Mouse (Mus musculus): ENCODE results near the gene Rab14. TPM values are rescaled to one million over a fixed set of nuclear protein-coding genes. Genes with fewer than 3 reads are reported as not detected.

Gene Rab14
- polyA plus RNA-seq, 1 experiment from 2014 or later = 387 TPM

GRCm38 (mm10) chr2:35224285-35224684, 23.4 kb upstream of the Rab14 start:
- Histone ChIP-seq H3K9ac (ENCODE audit: low read length) (no peak overlapping the region), H3K27ac (ENCODE audit: low read length) (no peak overlapping the region), H3K36me3 (ENCODE audit: control insufficient read depth, insufficient read depth, low read length) (no peaks in the 10 kb centered on the region), H3K27me3 (ENCODE audit: control insufficient read depth, insufficient read depth, low read depth, low read length) (no peaks in the 10 kb centered on the region), H3K9me3 (ENCODE audit: control insufficient read depth, low read length) (no peaks in the 10 kb centered on the region), H3K4me1 (replicated peaks; ENCODE audit: control insufficient read depth, insufficient read depth, low read length) (no peaks in the 10 kb centered on the region), H3K4me3 (ENCODE audit: low read length) (no peak overlapping the region), H3K4me2 (ENCODE audit: low read depth, low read length) (no peak overlapping the region)
- 88% methylated on average over 15 of the region's 15 CpGs for WGBS
- no peak for ATAC-seq (ENCODE audit: low read depth)

DNA sequence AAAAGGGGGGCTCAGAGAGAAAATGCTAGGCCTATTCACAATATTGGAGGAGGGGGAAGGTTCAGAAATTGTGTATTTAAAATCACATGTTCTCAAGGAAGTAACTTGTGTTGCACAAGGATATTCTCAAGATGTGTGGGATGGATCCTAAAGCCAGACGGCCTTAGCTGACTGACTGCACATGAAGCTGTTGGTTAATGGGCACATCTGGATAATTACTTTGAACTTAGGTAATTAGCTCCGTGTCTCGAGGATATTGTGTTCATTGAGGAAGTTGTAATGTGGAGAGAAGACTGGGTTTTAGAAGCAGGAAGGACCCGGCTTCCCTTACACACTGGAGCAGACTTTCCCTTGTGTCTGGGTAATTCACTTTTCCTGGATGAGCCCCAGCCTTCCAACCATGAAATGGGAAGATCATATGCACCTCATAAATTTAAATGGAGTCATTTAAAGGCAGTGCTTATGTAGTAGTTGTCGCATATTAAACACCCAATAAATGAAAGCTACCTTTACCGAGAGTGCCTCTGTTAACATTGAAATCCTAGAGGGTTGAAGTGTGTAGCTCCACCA, 22.0 kb upstream of the Rab14 start:
- Histone ChIP-seq H3K4me2 (ENCODE audit: low read depth, low read length) (no peak overlapping the region), H3K4me3 (ENCODE audit: low read length) (no peak overlapping the region), H3K9me3 (ENCODE audit: control insufficient read depth, low read length) (no peaks in the 10 kb centered on the region), H3K4me1 (replicated peaks; ENCODE audit: control insufficient read depth, insufficient read depth, low read length) (no peaks in the 10 kb centered on the region), H3K36me3 (ENCODE audit: control insufficient read depth, insufficient read depth, low read length) (no peaks in the 10 kb centered on the region), H3K27ac (ENCODE audit: low read length) (no peak overlapping the region), H3K27me3 (ENCODE audit: control insufficient read depth, insufficient read depth, low read depth, low read length) (no peaks in the 10 kb centered on the region), H3K9ac (ENCODE audit: low read length) (no peak overlapping the region)
- WGBS = 65% methylated on average over 6 of the region's 6 CpGs
- no peak for ATAC-seq (ENCODE audit: low read depth)

GRCm38 (mm10) chr2:35218736-35219135, 17.8 kb upstream of the Rab14 start:
- no peaks in the 10 kb centered on the region for H3K27me3 ChIP-seq (ENCODE audit: control insufficient read depth, insufficient read depth, low read depth, low read length)

GRCm38 (mm10) chr2:35216701-35217100, 15.8 kb upstream of the Rab14 start:
- no peaks in the 10 kb centered on the region for H3K36me3 ChIP-seq (ENCODE audit: control insufficient read depth, insufficient read depth, low read length)
- ATAC-seq (ENCODE audit: low read depth) = no peak
- H3K4me1 ChIP-seq (replicated peaks; ENCODE audit: control insufficient read depth, insufficient read depth, low read length) = peaks cover 4% of the 10 kb centered on the region; the same call in 1 of the 2 replicates
- no peak overlapping the region for H3K4me2 ChIP-seq (ENCODE audit: low read depth, low read length)
- H3K4me3 ChIP-seq (ENCODE audit: low read length) = no peak overlapping the region
- H3K9me3 ChIP-seq (ENCODE audit: control insufficient read depth, low read length) = no peaks in the 10 kb centered on the region
- no peak overlapping the region for H3K9ac ChIP-seq (ENCODE audit: low read length)
- no peak overlapping the region for H3K27ac ChIP-seq (ENCODE audit: low read length)
- 68% methylated on average over 2 of the region's 2 CpGs for WGBS
- H3K27me3 ChIP-seq (ENCODE audit: control insufficient read depth, insufficient read depth, low read depth, low read length) = no peaks in the 10 kb centered on the region

More at GRCm38 (mm10) chr2:35218736-35219135, 17.8 kb upstream of the Rab14 start:
- no peak overlapping the region for H3K27ac ChIP-seq (ENCODE audit: low read length)
- no peaks in the 10 kb centered on the region for H3K9me3 ChIP-seq (ENCODE audit: control insufficient read depth, low read length)
- H3K9ac ChIP-seq (ENCODE audit: low read length) = no peak overlapping the region
- 87% methylated on average over 3 of the region's 3 CpGs for WGBS
- H3K4me2 ChIP-seq (ENCODE audit: low read depth, low read length) = no peak overlapping the region
- no peak for ATAC-seq (ENCODE audit: low read depth)
- H3K36me3 ChIP-seq (ENCODE audit: control insufficient read depth, insufficient read depth, low read length) = no peaks in the 10 kb centered on the region
- no peak overlapping the region for H3K4me3 ChIP-seq (ENCODE audit: low read length)
- H3K4me1 ChIP-seq (replicated peaks; ENCODE audit: control insufficient read depth, insufficient read depth, low read length) = peaks cover 4% of the 10 kb centered on the region; the same call in 1 of the 2 replicates

- Histone ChIP-seq H3K9me3 (ENCODE audit: control insufficient read depth, low read length) (no peaks in the 10 kb centered on the region), H3K4me1 (replicated peaks; ENCODE audit: control insufficient read depth, insufficient read depth, low read length) (peaks cover 4% of the 10 kb centered on the region; the same call in 1 of the 2 replicates), H3K27me3 (ENCODE audit: control insufficient read depth, insufficient read depth, low read depth, low read length) (no peaks in the 10 kb centered on the region), H3K36me3 (ENCODE audit: control insufficient read depth, insufficient read depth, low read length) (no peaks in the 10 kb centered on the region), H3K4me3 (ENCODE audit: low read length) (no peak overlapping the region), H3K27ac (ENCODE audit: low read length) (peak overlapping the region; percentile 78), H3K9ac (ENCODE audit: low read length) (no peak overlapping the region), H3K4me2 (ENCODE audit: low read depth, low read length) (no peak overlapping the region)
- WGBS = 56% methylated on average over 14 of the region's 14 CpGs
- ATAC-seq (ENCODE audit: low read depth) = peak; percentile 27; the same call in 1 of the 2 replicates
Measured at GRCm38 (mm10) chr2:35215363-35215762, 14.4 kb upstream of the Rab14 start.

GRCm38 (mm10) chr2:35214881-35215358, 14.0 kb upstream of the Rab14 start:
- peak; percentile 85 for ATAC-seq (ENCODE audit: low read depth)

DNA sequence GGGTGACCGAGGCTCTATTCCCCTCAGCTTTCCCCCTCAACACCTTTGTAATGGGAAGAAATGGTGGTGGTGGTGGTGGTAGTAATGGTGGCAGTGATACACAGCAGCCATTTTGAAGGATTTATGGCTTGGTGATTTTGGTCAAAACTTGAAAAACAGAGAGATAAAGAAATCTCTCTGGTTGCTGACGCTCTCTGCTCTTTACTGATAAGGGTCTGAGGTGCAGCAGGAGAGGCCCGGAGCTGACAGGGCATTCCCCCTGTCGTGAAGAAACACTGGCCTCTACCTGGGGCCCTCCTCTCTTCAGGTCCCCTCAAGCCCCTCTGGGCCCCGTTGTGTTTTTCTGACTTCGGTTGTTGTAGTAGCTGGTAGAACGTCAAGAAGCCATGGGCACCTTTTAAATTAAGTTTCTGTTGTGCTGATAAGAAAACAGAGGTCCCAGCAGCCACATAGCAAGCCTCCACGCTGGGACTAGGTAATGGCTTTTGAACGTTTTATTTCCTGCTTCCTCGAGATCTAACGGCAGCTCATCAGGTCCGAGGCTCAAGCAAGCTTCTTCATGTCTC, 12.5 kb upstream of the Rab14 start:
- WGBS = 60% methylated on average over 12 of the region's 12 CpGs
- Histone ChIP-seq H3K27me3 (ENCODE audit: control insufficient read depth, insufficient read depth, low read depth, low read length) (no peaks in the 10 kb centered on the region), H3K4me2 (ENCODE audit: low read depth, low read length) (no peak overlapping the region), H3K4me3 (ENCODE audit: low read length) (no peak overlapping the region), H3K9ac (ENCODE audit: low read length) (no peak overlapping the region), H3K9me3 (ENCODE audit: control insufficient read depth, low read length) (no peaks in the 10 kb centered on the region), H3K4me1 (replicated peaks; ENCODE audit: control insufficient read depth, insufficient read depth, low read length) (peaks cover 4% of the 10 kb centered on the region; the same call in 1 of the 2 replicates), H3K36me3 (ENCODE audit: control insufficient read depth, insufficient read depth, low read length) (no peaks in the 10 kb centered on the region), H3K27ac (ENCODE audit: low read length) (no peak overlapping the region)
- ATAC-seq (ENCODE audit: low read depth) = no peak

More at GRCm38 (mm10) chr2:35214881-35215358, 14.0 kb upstream of the Rab14 start:
- peaks cover 4% of the 10 kb centered on the region; the same call in 1 of the 2 replicates for H3K4me1 ChIP-seq (replicated peaks; ENCODE audit: control insufficient read depth, insufficient read depth, low read length)
- peak overlapping the region; percentile 78 for H3K27ac ChIP-seq (ENCODE audit: low read length)
- peak overlapping the region; percentile 47 for H3K4me2 ChIP-seq (ENCODE audit: low read depth, low read length)
- no peaks in the 10 kb centered on the region for H3K36me3 ChIP-seq (ENCODE audit: control insufficient read depth, insufficient read depth, low read length)
- H3K27me3 ChIP-seq (ENCODE audit: control insufficient read depth, insufficient read depth, low read depth, low read length) = no peaks in the 10 kb centered on the region
- peak overlapping the region; percentile 2; the same call in 1 of the 2 replicates for H3K4me3 ChIP-seq (ENCODE audit: low read length)
- no peaks in the 10 kb centered on the region for H3K9me3 ChIP-seq (ENCODE audit: control insufficient read depth, low read length)
- WGBS = 6% methylated on average over 12 of the region's 12 CpGs
- peak overlapping the region; percentile 39; the same call in 1 of the 2 replicates for H3K9ac ChIP-seq (ENCODE audit: low read length)

DNA sequence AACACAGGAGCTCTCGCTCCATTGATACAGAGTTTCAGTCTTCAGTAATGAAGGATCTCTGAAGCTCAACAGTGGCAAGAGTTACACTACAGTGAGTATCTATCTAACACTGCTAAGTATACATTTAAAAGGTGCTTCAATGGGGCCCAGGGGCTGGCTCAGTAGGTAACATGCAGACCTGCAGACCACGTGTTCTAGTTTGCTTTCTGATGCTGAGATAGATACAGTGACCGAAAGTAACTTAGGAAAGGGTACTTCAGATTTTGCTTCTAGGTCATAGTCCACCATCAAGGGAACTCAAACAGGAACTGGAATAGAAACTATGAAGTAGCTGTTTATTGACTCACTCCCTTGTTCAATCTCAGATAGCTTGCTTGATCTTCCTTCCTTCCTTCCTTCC, 10.8 kb upstream of the Rab14 start:
- H3K4me2 ChIP-seq (ENCODE audit: low read depth, low read length) = no peak overlapping the region
- H3K9ac ChIP-seq (ENCODE audit: low read length) = no peak overlapping the region
- H3K4me3 ChIP-seq (ENCODE audit: low read length) = no peak overlapping the region
- H3K9me3 ChIP-seq (ENCODE audit: control insufficient read depth, low read length) = no peaks in the 10 kb centered on the region
- H3K27me3 ChIP-seq (ENCODE audit: control insufficient read depth, insufficient read depth, low read depth, low read length) = no peaks in the 10 kb centered on the region
- 48% methylated on average over 3 of the region's 3 CpGs for WGBS
- H3K27ac ChIP-seq (ENCODE audit: low read length) = no peak overlapping the region
- H3K36me3 ChIP-seq (ENCODE audit: control insufficient read depth, insufficient read depth, low read length) = no peaks in the 10 kb centered on the region
- H3K4me1 ChIP-seq (replicated peaks; ENCODE audit: control insufficient read depth, insufficient read depth, low read length) = peaks cover 7% of the 10 kb centered on the region; the same call in 1 of the 2 replicates
- ATAC-seq (ENCODE audit: low read depth) = no peak

- Histone ChIP-seq H3K36me3 (ENCODE audit: control insufficient read depth, insufficient read depth, low read length) (no peaks in the 10 kb centered on the region), H3K4me3 (ENCODE audit: low read length) (no peak overlapping the region), H3K4me1 (replicated peaks; ENCODE audit: control insufficient read depth, insufficient read depth, low read length) (0 out of 2 replicates have a peak, but pooled peaks cover 2% of the 10 kb centered on the region), H3K27ac (ENCODE audit: low read length) (no peak overlapping the region), H3K4me2 (ENCODE audit: low read depth, low read length) (no peak overlapping the region), H3K27me3 (ENCODE audit: control insufficient read depth, insufficient read depth, low read depth, low read length) (no peaks in the 10 kb centered on the region), H3K9ac (ENCODE audit: low read length) (peak overlapping the region; percentile 11; the same call in 1 of the 2 replicates), H3K9me3 (ENCODE audit: control insufficient read depth, low read length) (no peaks in the 10 kb centered on the region)
- WGBS = 59% methylated on average over 8 of the region's 8 CpGs
- ATAC-seq (ENCODE audit: low read depth) = no peak
Measured at GRCm38 (mm10) chr2:35208931-35209665, 8.2 kb upstream of the Rab14 start.

Data from lung, embryonic 16.5 days (tissue).